Mouse (Mus musculus): ENCODE data around the gene Fbxw8.

DNA sequence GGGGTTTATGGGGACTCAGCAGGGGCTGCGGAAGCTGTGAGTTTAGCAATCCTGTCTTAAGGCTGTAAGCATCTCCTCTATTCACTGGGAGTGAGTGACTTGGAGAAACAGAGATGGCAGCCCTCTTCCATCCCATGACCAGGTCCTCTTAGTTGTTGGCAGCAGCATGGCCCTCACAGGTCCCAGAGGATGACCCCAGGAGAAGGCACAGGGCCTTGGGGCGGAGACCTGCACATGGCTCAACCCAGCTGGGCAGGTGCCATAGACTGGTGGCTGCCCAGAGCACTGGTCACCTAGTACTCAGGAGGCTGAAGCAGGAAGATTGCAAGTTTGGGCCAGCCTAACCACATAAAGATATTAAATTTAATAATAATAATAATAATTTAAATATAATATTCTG is 139.6 kb downstream of the Fbxw8 start:
- no peak for TF ChIP-seq CTCF (IDR thresholded peaks at IDR 0.05; ENCODE audit: control insufficient read depth, insufficient read depth, insufficient replicate concordance, low read depth, low read length)
- TF ChIP-seq POLR2A (IDR thresholded peaks at IDR 0.05; ENCODE audit: control insufficient read depth, low read depth, low read length) = no peak
